Mouse (Mus musculus) hindbrain, embryonic 11.5 days (tissue): ENCODE measurements around the gene Eif3b. TPM values are rescaled to one million over a fixed set of nuclear protein-coding genes. Genes with fewer than 3 reads are reported as not detected.

ENCODE experiments used
- ATAC-seq: fragments of 200-750 bp; cut with Nextera tagmentation; 2 replicates; pipeline ENCODE4 v1.8.0; 2017; ENCODE audit warnings: mild to moderate bottlenecking, moderate TSS enrichment, moderate library complexity; ENCODE audit not compliant: low FRiP score
- DNase-seq: peaks from one replicate; pipeline ENCODE4 v3.0.0-alpha.2; 2015; ENCODE audit warnings: low spot score
- H3K27ac ChIP-seq: fragments of 300-500 bp; sonication (generic); 2 replicates; pipeline ENCODE4 v1.5.1; 2014; ENCODE audit warnings: mild to moderate bottlenecking, low read depth, low read length
- H3K27me3 ChIP-seq: fragments of 300-500 bp; sonication (generic); 2 replicates; pipeline ENCODE4 v1.6.1; 2014; ENCODE audit warnings: mild to moderate bottlenecking, low read length, moderate library complexity, mixed read lengths; ENCODE audit not compliant: control insufficient read depth, insufficient read depth
- H3K36me3 ChIP-seq: fragments of 300-500 bp; sonication (generic); 2 replicates; pipeline ENCODE4 v1.6.1; 2014; ENCODE audit warnings: mild to moderate bottlenecking, low read length, moderate library complexity, mixed read lengths; ENCODE audit not compliant: control insufficient read depth, insufficient read depth
- H3K4me1 ChIP-seq: fragments of 300-500 bp; sonication (generic); replicated peaks from 2 replicates; pipeline ENCODE4 v1.6.1; 2014; ENCODE audit warnings: low read length, mixed read lengths; ENCODE audit not compliant: control insufficient read depth, insufficient read depth
- H3K4me2 ChIP-seq: fragments of 300-500 bp; sonication (generic); replicated peaks from 2 replicates; pipeline ENCODE4 v1.6.1; 2014; ENCODE audit warnings: mild to moderate bottlenecking, low read depth, low read length
- H3K4me3 ChIP-seq: fragments of 300-500 bp; sonication (generic); 2 replicates; pipeline ENCODE4 v1.5.1; 2014; ENCODE audit warnings: low read depth, low read length
- H3K9ac ChIP-seq: fragments of 300-500 bp; sonication (generic); 2 replicates; pipeline ENCODE4 v1.6.1; 2014; ENCODE audit warnings: low read depth, low read length
- H3K9me3 ChIP-seq: fragments of 300-500 bp; sonication (generic); 2 replicates; pipeline ENCODE4 v1.6.1; 2016; ENCODE audit warnings: low read length; ENCODE audit not compliant: control insufficient read depth
- WGBS: fragments of 180-500 bp; shearing (Covaris S2); extraction: QIAGEN DNeasy Blood & Tissue Kit; methylation state at CpG from one replicate; pipeline ENCODE4 v1.1.7; 2014; 5-methylcytosine and 5-hydroxymethylcytosine counted together
- polyA plus RNA-seq: library from polyadenylated mRNA; unstranded; fragments of >200 nt; fragmentation: Nextera tagmentation; extraction: Ambion mirVana; gene quantifications from 2 replicates; pipeline ENCODE4 v1.2.1, GENCODE M21; 2014

Gene Eif3b
- polyA plus RNA-seq, 1 experiment from 2014 or later: 168 TPM

- H3K9me3 ChIP-seq: no peaks in the 10 kb centered on the region
- WGBS: 57% methylated on average over 6 of the region's 6 CpGs
- no peak overlapping the region for H3K27ac ChIP-seq
- H3K27me3 ChIP-seq: no peaks in the 10 kb centered on the region
- DNase-seq (no peak), ATAC-seq (no peak)
- H3K4me1 ChIP-seq: no peaks in the 10 kb centered on the region
- no peak overlapping the region for H3K4me2 ChIP-seq
- no peak overlapping the region for H3K4me3 ChIP-seq
- H3K9ac ChIP-seq: no peak overlapping the region
- H3K36me3 ChIP-seq: no peaks in the 10 kb centered on the region
Observed at GRCm38 (mm10) chr5:140491142-140491541, 72.0 kb downstream of the Eif3b start.

- DNase-seq: no peak
- no peaks in the 10 kb centered on the region for H3K27me3 ChIP-seq
- H3K36me3 ChIP-seq: no peaks in the 10 kb centered on the region
- no peaks in the 10 kb centered on the region for H3K9me3 ChIP-seq
- H3K4me3 ChIP-seq: no peak overlapping the region
- no peak overlapping the region for H3K27ac ChIP-seq
- H3K4me2 ChIP-seq: no peak overlapping the region
- H3K9ac ChIP-seq: no peak overlapping the region
- ATAC-seq: no peak
- WGBS: 26% methylated on average over 11 of the region's 11 CpGs
- H3K4me1 ChIP-seq: no peaks in the 10 kb centered on the region
Observed at GRCm38 (mm10) chr5:140492684-140493233, 73.6 kb downstream of the Eif3b start.

Other genes starting within 250 kb of the Eif3b start
- 35.1 and 37.2 TPM in 2 replicates for gene Mad1l1, start 97.8 kb upstream of the Eif3b start, polyA plus RNA-seq
- gene Nudt1, start 97.7 kb upstream of the Eif3b start, polyA plus RNA-seq: 36.0 and 41.5 TPM in 2 replicates
- 21.9 and 22.0 TPM in 2 replicates for gene Mrm2, start 87.4 kb upstream of the Eif3b start, polyA plus RNA-seq
- 5.4 and 7.4 TPM in 2 replicates for gene Snx8, start 30.1 kb upstream of the Eif3b start, polyA plus RNA-seq
- gene Gm4869, start 26.3 kb downstream of the Eif3b start, polyA plus RNA-seq: 0.08 TPM in 1 of 2 replicates, not detected in the other
- 9.7 and 10.8 TPM in 2 replicates for gene Chst12, start 86.2 kb downstream of the Eif3b start, polyA plus RNA-seq
- gene Grifin, start 145.7 kb downstream of the Eif3b start, polyA plus RNA-seq: not detected in 2 replicates
- 34.1 and 38.8 TPM in 2 replicates for gene Lfng, start 188.0 kb downstream of the Eif3b start, polyA plus RNA-seq
- gene Ttyh3, start 229.7 kb downstream of the Eif3b start, polyA plus RNA-seq: 52.9 and 53.1 TPM in 2 replicates